Mouse (Mus musculus): ENCODE measurements around the gene Map3k5. TPM values are rescaled to one million over a fixed set of nuclear protein-coding genes. Genes with fewer than 3 reads are reported as not detected.

The Map3k5 gene
- polyA plus RNA-seq, 1 experiment from 2014 or later, result 0.83 TPM

DNA sequence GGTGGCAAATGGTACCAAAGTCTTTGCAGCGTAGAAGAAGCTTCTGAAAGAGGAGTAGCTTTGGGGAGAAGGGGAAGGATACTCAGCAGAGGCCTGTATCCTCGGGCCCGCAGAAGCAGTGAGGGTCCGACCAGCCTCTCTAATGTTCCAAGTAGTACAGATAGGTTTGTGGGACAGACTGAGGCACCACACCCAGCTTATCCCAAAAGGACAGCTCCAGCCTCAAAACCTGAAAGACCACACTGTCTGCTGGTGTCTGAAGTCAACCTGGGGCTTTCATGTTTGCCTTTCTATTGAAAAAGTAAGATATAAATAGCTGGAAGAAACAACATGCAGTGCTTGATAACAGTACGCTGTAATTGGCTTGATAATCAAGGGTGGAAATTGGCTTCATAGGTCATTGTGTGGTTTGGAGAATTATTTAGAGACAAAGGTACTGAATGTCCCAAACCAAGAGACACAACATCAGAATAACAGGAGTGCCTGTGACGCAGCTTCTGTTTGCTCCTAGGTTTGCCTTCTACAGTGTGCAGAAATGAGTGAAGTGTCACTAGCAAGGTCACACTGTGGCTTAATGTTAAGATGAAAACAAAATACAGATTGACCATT lies 256.0 kb downstream of the Map3k5 start:
- WGBS (ENCODE audit: insufficient replicate concordance), result 43% methylated on average over 6 of the region's 6 CpGs
- Histone ChIP-seq H3K9ac (ENCODE audit: low read depth, low read length) (no peak overlapping the region), H3K9me3 (replicated peaks; ENCODE audit: control insufficient read depth, low read length) (no peaks in the 10 kb centered on the region), H3K4me1 (ENCODE audit: control insufficient read depth, low read depth, low read length) (peaks cover 9% of the 10 kb centered on the region), H3K4me2 (ENCODE audit: low read depth, low read length) (no peak overlapping the region), H3K36me3 (ENCODE audit: control insufficient read depth, insufficient read depth) (no peaks in the 10 kb centered on the region), H3K4me3 (ENCODE audit: low read depth, low read length) (no peak overlapping the region), H3K27ac (ENCODE audit: low read length) (no peak overlapping the region), H3K27me3 (ENCODE audit: control insufficient read depth, insufficient read depth, low read depth, low read length) (no peaks in the 10 kb centered on the region)
- ATAC-seq (ENCODE audit: low read depth), result no peak

Other genes starting within 250 kb of the Map3k5 start
- 0.07 TPM in 1 of 2 replicates, not detected in the other for gene Il20ra, start 221.9 kb upstream of the Map3k5 start, polyA plus RNA-seq (2015; fragmentation: Nextera tagmentation; extraction: Ambion mirVana)
- gene Slc35d3, start 83.0 kb upstream of the Map3k5 start, polyA plus RNA-seq (2015; fragmentation: Nextera tagmentation; extraction: Ambion mirVana), result 1.6 and 1.7 TPM in 2 replicates
- 29.5 and 33.1 TPM in 2 replicates for gene Pex7, start 26.8 kb upstream of the Map3k5 start, polyA plus RNA-seq (2015; fragmentation: Nextera tagmentation; extraction: Ambion mirVana)
- 4.9 and 5.3 TPM in 2 replicates for gene Map7, start 214.0 kb downstream of the Map3k5 start, polyA plus RNA-seq (2015; fragmentation: Nextera tagmentation; extraction: Ambion mirVana)